Mouse (Mus musculus) lung, postnatal 0 days (tissue): ENCODE measurements around the gene Ddost. TPM values are rescaled to one million over a fixed set of nuclear protein-coding genes. Genes with fewer than 3 reads are reported as not detected.

ENCODE experiments used
- ATAC-seq: fragments of 200-750 bp; cut with Nextera tagmentation; 2 replicates; pipeline ENCODE4 v1.8.0; 2017; ENCODE audit warnings: moderate library complexity
- DNase-seq: peaks from one replicate; pipeline ENCODE4 v3.0.0-alpha.2; 2016; ENCODE audit warnings: low spot score
- H3K27ac ChIP-seq: fragments of 300-500 bp; sonication (generic); 2 replicates; pipeline ENCODE4 v1.5.1; 2014; ENCODE audit warnings: antibody characterized with exemption, mild to moderate bottlenecking, low read length, mixed read lengths
- H3K27me3 ChIP-seq: fragments of 300-500 bp; sonication (generic); replicated peaks from 2 replicates; pipeline ENCODE4 v1.6.1; 2014; ENCODE audit warnings: low read length, mixed read lengths; ENCODE audit not compliant: insufficient read depth
- H3K36me3 ChIP-seq: fragments of 300-500 bp; sonication (generic); 2 replicates; pipeline ENCODE4 v1.6.1; 2014; ENCODE audit warnings: low read length, mixed read lengths; ENCODE audit not compliant: insufficient read depth
- H3K4me1 ChIP-seq: fragments of 300-500 bp; sonication (generic); 2 replicates; pipeline ENCODE4 v1.6.1; 2014; ENCODE audit warnings: antibody characterized with exemption, low read depth, low read length, mixed read lengths; ENCODE audit not compliant: insufficient read depth
- H3K4me2 ChIP-seq: fragments of 300-500 bp; sonication (generic); replicated peaks from 2 replicates; pipeline ENCODE4 v1.6.1; 2014; ENCODE audit warnings: low read depth, mild to moderate bottlenecking, low read length, moderate library complexity, mixed read lengths
- H3K4me3 ChIP-seq: fragments of 300-500 bp; sonication (generic); 2 replicates; pipeline ENCODE4 v1.5.1; 2014; ENCODE audit warnings: low read depth, low read length
- H3K9ac ChIP-seq: fragments of 300-500 bp; sonication (generic); replicated peaks from 2 replicates; pipeline ENCODE4 v1.6.1; 2014; ENCODE audit warnings: low read depth, mild to moderate bottlenecking
- H3K9me3 ChIP-seq: fragments of 300-500 bp; sonication (generic); 2 replicates; pipeline ENCODE4 v1.6.1; 2016; ENCODE audit warnings: low read length, mixed read lengths
- CTCF ChIP-seq: IDR thresholded peaks from 2 replicates; pipeline ENCODE4 v1.5.1; 2016; ENCODE audit warnings: antibody characterized with exemption, mild to moderate bottlenecking
- EP300 ChIP-seq: IDR thresholded peaks from 2 replicates; pipeline ENCODE4 v1.6.1; 2016; ENCODE audit warnings: antibody characterized with exemption, mild to moderate bottlenecking, control low read depth
- WGBS: fragments of 180-500 bp; shearing (Covaris S2); extraction: QIAGEN DNeasy Blood & Tissue Kit; methylation state at CpG from one replicate; pipeline ENCODE4 v1.1.7; 2014; 5-methylcytosine and 5-hydroxymethylcytosine counted together
- polyA plus RNA-seq: library from polyadenylated mRNA; unstranded; fragments of >200 nt; fragmentation: Nextera tagmentation; extraction: Ambion mirVana; gene quantifications from 2 replicates; pipeline ENCODE4 v1.2.1, GENCODE M21; 2015

Gene Ddost
- polyA plus RNA-seq, 1 experiment from 2014 or later: 195 TPM

GRCm38 (mm10) chr4:138327891-138328470, 23.5 kb downstream of the Ddost start:
- H3K27ac ChIP-seq: 0 out of 2 replicates have a peak overlapping the region, but pooled peaks have one; percentile 32
- H3K27me3 ChIP-seq: no peaks in the 10 kb centered on the region
- H3K4me2 ChIP-seq: 0 out of 2 replicates have a peak overlapping the region, but pooled peaks have one; percentile 27
- H3K9me3 ChIP-seq: no peaks in the 10 kb centered on the region
- no peaks in the 10 kb centered on the region for H3K36me3 ChIP-seq
- 51% methylated on average over 7 of the region's 7 CpGs for WGBS
- H3K9ac ChIP-seq: no peak overlapping the region
- H3K4me3 ChIP-seq: peak overlapping the region; percentile 2; the same call in 1 of the 2 replicates
- peak; percentile 46 for DNase-seq
- H3K4me1 ChIP-seq: no peaks in the 10 kb centered on the region
- no peak for ATAC-seq
- TF ChIP-seq EP300 (no peak), CTCF (peak; percentile 16; the same call in 1 of the 2 replicates)

- H3K9me3 ChIP-seq: no peaks in the 10 kb centered on the region
- H3K9ac ChIP-seq: no peak overlapping the region
- no peak overlapping the region for H3K27ac ChIP-seq
- ATAC-seq: no peak
- WGBS: 12% methylated on average over 15 of the region's 15 CpGs
- TF ChIP-seq EP300: no peak
- H3K4me1 ChIP-seq: no peaks in the 10 kb centered on the region
- no peak overlapping the region for H3K4me3 ChIP-seq
- no peaks in the 10 kb centered on the region for H3K27me3 ChIP-seq
- no peak overlapping the region for H3K4me2 ChIP-seq
- DNase-seq: no peak
- no peaks in the 10 kb centered on the region for H3K36me3 ChIP-seq
Measured at GRCm38 (mm10) chr4:138330264-138330671, 25.7 kb downstream of the Ddost start.

- no peak for DNase-seq
- no peaks in the 10 kb centered on the region for H3K36me3 ChIP-seq
- H3K9ac ChIP-seq: no peak overlapping the region
- no peak overlapping the region for H3K27ac ChIP-seq
- no peak for TF ChIP-seq EP300
- TF ChIP-seq CTCF: no peak
- WGBS: 65% methylated on average over 9 of the region's 9 CpGs
- H3K4me2 ChIP-seq: no peak overlapping the region
- H3K27me3 ChIP-seq: no peaks in the 10 kb centered on the region
- no peaks in the 10 kb centered on the region for H3K9me3 ChIP-seq
- no peak for ATAC-seq
- no peak overlapping the region for H3K4me3 ChIP-seq
- H3K4me1 ChIP-seq: no peaks in the 10 kb centered on the region
Measured at GRCm38 (mm10) chr4:138331647-138332046, 27.1 kb downstream of the Ddost start.

GRCm38 (mm10) chr4:138333135-138333534, 28.6 kb downstream of the Ddost start:
- no peak overlapping the region for H3K27ac ChIP-seq
- H3K9me3 ChIP-seq: no peaks in the 10 kb centered on the region
- no peak overlapping the region for H3K4me3 ChIP-seq
- no peak overlapping the region for H3K4me2 ChIP-seq
- TF ChIP-seq EP300: no peak
- 66% methylated on average over 4 of the region's 4 CpGs for WGBS
- no peaks in the 10 kb centered on the region for H3K4me1 ChIP-seq
- no peak overlapping the region for H3K9ac ChIP-seq
- H3K27me3 ChIP-seq: no peaks in the 10 kb centered on the region
- no peaks in the 10 kb centered on the region for H3K36me3 ChIP-seq
- no peak for ATAC-seq
- no peak for DNase-seq

- H3K9me3 ChIP-seq: no peaks in the 10 kb centered on the region
- no peak for ATAC-seq
- H3K4me2 ChIP-seq: no peak overlapping the region
- no peak overlapping the region for H3K4me3 ChIP-seq
- DNase-seq: no peak
- H3K4me1 ChIP-seq: no peaks in the 10 kb centered on the region
- 79% methylated on average over 12 of the region's 12 CpGs for WGBS
- no peaks in the 10 kb centered on the region for H3K27me3 ChIP-seq
- no peaks in the 10 kb centered on the region for H3K36me3 ChIP-seq
- no peak overlapping the region for H3K27ac ChIP-seq
- H3K9ac ChIP-seq: no peak overlapping the region
- TF ChIP-seq CTCF (no peak), EP300 (no peak)
Measured at GRCm38 (mm10) chr4:138335036-138335435, 30.5 kb downstream of the Ddost start.

- no peaks in the 10 kb centered on the region for H3K36me3 ChIP-seq
- TF ChIP-seq CTCF: peak; percentile 48
- TF ChIP-seq EP300: no peak
- WGBS: 87% methylated on average over 6 of the region's 6 CpGs
- no peak for ATAC-seq
- H3K4me3 ChIP-seq: no peak overlapping the region
- H3K4me1 ChIP-seq: no peaks in the 10 kb centered on the region
- no peak for DNase-seq
- H3K4me2 ChIP-seq: no peak overlapping the region
- H3K9ac ChIP-seq: no peak overlapping the region
- no peak overlapping the region for H3K27ac ChIP-seq
- H3K9me3 ChIP-seq: no peaks in the 10 kb centered on the region
- H3K27me3 ChIP-seq: no peaks in the 10 kb centered on the region
Measured at GRCm38 (mm10) chr4:138335648-138336047, 31.1 kb downstream of the Ddost start.

GRCm38 (mm10) chr4:138336876-138337275, 32.3 kb downstream of the Ddost start:
- Histone ChIP-seq H3K9me3 (no peaks in the 10 kb centered on the region), H3K9ac (no peak overlapping the region), H3K4me1 (no peaks in the 10 kb centered on the region), H3K4me2 (no peak overlapping the region), H3K27ac (no peak overlapping the region), H3K4me3 (no peak overlapping the region), H3K36me3 (no peaks in the 10 kb centered on the region), H3K27me3 (no peaks in the 10 kb centered on the region)
- TF ChIP-seq CTCF: no peak
- no peak for TF ChIP-seq EP300
- ATAC-seq (no peak), DNase-seq (no peak)
- 53% methylated on average over 5 of the region's 5 CpGs for WGBS
